Mouse (Mus musculus): Measurements from ENCODE around the gene Ppp1r12b. TPM values are rescaled to one million over a fixed set of nuclear protein-coding genes. Genes with fewer than 3 reads are reported as not detected.

Ppp1r12b gene
- polyA plus RNA-seq, 1 experiment from 2014 or later: 3.2 TPM

GRCm38 (mm10) chr1:134745648-134746047, 210.1 kb downstream of the Ppp1r12b start:
- DNase-seq (ENCODE audit: low spot score) (peak; percentile 55), ATAC-seq (replicated peaks; ENCODE audit: low FRiP score, low read depth) (no peak)
- no peak overlapping the region for H3K9ac ChIP-seq (ENCODE audit: low read depth, low read length)
- 52% methylated on average over 5 of the region's 6 CpGs for WGBS
- peak; percentile 65 for TF ChIP-seq CTCF (IDR thresholded peaks at IDR 0.05; ENCODE audit: low read depth)
- no peaks in the 10 kb centered on the region for H3K9me3 ChIP-seq (replicated peaks; ENCODE audit: low read length)
- no peaks in the 10 kb centered on the region for H3K4me1 ChIP-seq (replicated peaks; ENCODE audit: insufficient read depth, low read length)
- H3K4me3 ChIP-seq (replicated peaks; ENCODE audit: low read depth, low read length): no peak overlapping the region
- H3K4me2 ChIP-seq (ENCODE audit: low read length): no peak overlapping the region
- no peak overlapping the region for H3K27ac ChIP-seq
- no peaks in the 10 kb centered on the region for H3K27me3 ChIP-seq (ENCODE audit: insufficient read depth, low read length)
- H3K36me3 ChIP-seq (ENCODE audit: insufficient read depth, low read length): no peaks in the 10 kb centered on the region

- peak; percentile 43; the same call in 1 of the 2 replicates for TF ChIP-seq CTCF (IDR thresholded peaks at IDR 0.05; ENCODE audit: low read depth)
- H3K27ac ChIP-seq: no peak overlapping the region
- 74% methylated on average over 7 of the region's 7 CpGs for WGBS
Measured at GRCm38 (mm10) chr1:134741946-134742661, 213.6 kb downstream of the Ppp1r12b start.

DNA sequence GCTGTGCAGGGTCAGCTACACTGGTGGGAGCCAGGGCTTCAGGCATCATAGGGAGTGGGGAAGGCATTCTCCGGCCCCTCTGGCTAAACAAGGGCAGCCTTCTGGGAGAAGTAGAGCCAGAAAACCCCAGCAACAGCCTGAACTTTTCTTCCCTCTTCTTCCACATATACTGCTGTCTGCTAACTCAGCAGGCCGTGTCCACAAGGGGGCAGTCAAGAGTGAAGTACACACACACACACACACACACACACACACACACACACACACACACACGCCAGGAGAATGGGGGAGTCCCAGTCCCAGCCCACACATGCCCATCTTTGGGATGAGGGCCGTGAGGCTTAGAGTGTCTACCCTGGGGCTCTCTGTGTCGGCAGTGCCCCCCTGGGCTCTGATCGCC, 214.3 kb downstream of the Ppp1r12b start:
- H3K36me3 ChIP-seq (ENCODE audit: insufficient read depth, low read length): no peaks in the 10 kb centered on the region
- no peak overlapping the region for H3K9ac ChIP-seq (ENCODE audit: low read depth, low read length)
- no peak overlapping the region for H3K27ac ChIP-seq
- ATAC-seq (replicated peaks; ENCODE audit: low FRiP score, low read depth): no peak
- H3K4me3 ChIP-seq (replicated peaks; ENCODE audit: low read depth, low read length): no peak overlapping the region
- H3K9me3 ChIP-seq (replicated peaks; ENCODE audit: low read length): no peaks in the 10 kb centered on the region
- TF ChIP-seq CTCF (IDR thresholded peaks at IDR 0.05; ENCODE audit: low read depth): peak; percentile 57
- H3K4me1 ChIP-seq (replicated peaks; ENCODE audit: insufficient read depth, low read length): no peaks in the 10 kb centered on the region
- 80% methylated on average over 6 of the region's 6 CpGs for WGBS
- no peak for DNase-seq (ENCODE audit: low spot score)
- no peak overlapping the region for H3K4me2 ChIP-seq (ENCODE audit: low read length)
- H3K27me3 ChIP-seq (ENCODE audit: insufficient read depth, low read length): no peaks in the 10 kb centered on the region

More at GRCm38 (mm10) chr1:134741946-134742661, 213.6 kb downstream of the Ppp1r12b start:
- Histone ChIP-seq H3K27me3 (ENCODE audit: insufficient read depth, low read length) (no peaks in the 10 kb centered on the region), H3K4me2 (ENCODE audit: low read length) (no peak overlapping the region), H3K9ac (ENCODE audit: low read depth, low read length) (no peak overlapping the region), H3K36me3 (ENCODE audit: insufficient read depth, low read length) (no peaks in the 10 kb centered on the region), H3K9me3 (replicated peaks; ENCODE audit: low read length) (no peaks in the 10 kb centered on the region), H3K4me3 (replicated peaks; ENCODE audit: low read depth, low read length) (no peak overlapping the region), H3K4me1 (replicated peaks; ENCODE audit: insufficient read depth, low read length) (no peaks in the 10 kb centered on the region)
- peak; percentile 16; the same call in 1 of the 2 replicates for ATAC-seq (replicated peaks; ENCODE audit: low FRiP score, low read depth)
- DNase-seq (ENCODE audit: low spot score): no peak

GRCm38 (mm10) chr1:134737463-134737862, 218.3 kb downstream of the Ppp1r12b start:
- no peak overlapping the region for H3K4me3 ChIP-seq (replicated peaks; ENCODE audit: low read depth, low read length)
- ATAC-seq (replicated peaks; ENCODE audit: low FRiP score, low read depth) (0 out of 2 replicates have a peak, but pooled peaks have one; percentile 17), DNase-seq (ENCODE audit: low spot score) (no peak)
- H3K4me2 ChIP-seq (ENCODE audit: low read length): no peak overlapping the region
- no peaks in the 10 kb centered on the region for H3K9me3 ChIP-seq (replicated peaks; ENCODE audit: low read length)
- no peak for TF ChIP-seq CTCF (IDR thresholded peaks at IDR 0.05; ENCODE audit: low read depth)
- no peaks in the 10 kb centered on the region for H3K36me3 ChIP-seq (ENCODE audit: insufficient read depth, low read length)
- 46% methylated on average over 9 of the region's 9 CpGs for WGBS
- H3K9ac ChIP-seq (ENCODE audit: low read depth, low read length): no peak overlapping the region
- H3K27me3 ChIP-seq (ENCODE audit: insufficient read depth, low read length): no peaks in the 10 kb centered on the region
- no peak overlapping the region for H3K27ac ChIP-seq
- no peaks in the 10 kb centered on the region for H3K4me1 ChIP-seq (replicated peaks; ENCODE audit: insufficient read depth, low read length)

GRCm38 (mm10) chr1:134733659-134734058, 222.1 kb downstream of the Ppp1r12b start:
- Histone ChIP-seq H3K4me3 (replicated peaks; ENCODE audit: low read depth, low read length) (no peak overlapping the region), H3K27me3 (ENCODE audit: insufficient read depth, low read length) (no peaks in the 10 kb centered on the region), H3K9me3 (replicated peaks; ENCODE audit: low read length) (no peaks in the 10 kb centered on the region), H3K36me3 (ENCODE audit: insufficient read depth, low read length) (no peaks in the 10 kb centered on the region), H3K9ac (ENCODE audit: low read depth, low read length) (no peak overlapping the region), H3K4me2 (ENCODE audit: low read length) (no peak overlapping the region), H3K4me1 (replicated peaks; ENCODE audit: insufficient read depth, low read length) (no peaks in the 10 kb centered on the region), H3K27ac (no peak overlapping the region)
- 77% methylated on average over 5 of the region's 5 CpGs for WGBS
- no peak for TF ChIP-seq CTCF (IDR thresholded peaks at IDR 0.05; ENCODE audit: low read depth)
- no peak for ATAC-seq (replicated peaks; ENCODE audit: low FRiP score, low read depth)
- DNase-seq (ENCODE audit: low spot score): no peak

GRCm38 (mm10) chr1:134727256-134727655, 228.5 kb downstream of the Ppp1r12b start:
- H3K4me1 ChIP-seq (replicated peaks; ENCODE audit: insufficient read depth, low read length): no peaks in the 10 kb centered on the region
- H3K27me3 ChIP-seq (ENCODE audit: insufficient read depth, low read length): no peaks in the 10 kb centered on the region
- no peak overlapping the region for H3K4me3 ChIP-seq (replicated peaks; ENCODE audit: low read depth, low read length)
- H3K9me3 ChIP-seq (replicated peaks; ENCODE audit: low read length): no peaks in the 10 kb centered on the region
- WGBS: 44% methylated on average over 8 of the region's 8 CpGs
- ATAC-seq (replicated peaks; ENCODE audit: low FRiP score, low read depth) (no peak), DNase-seq (ENCODE audit: low spot score) (no peak)
- no peaks in the 10 kb centered on the region for H3K36me3 ChIP-seq (ENCODE audit: insufficient read depth, low read length)
- H3K4me2 ChIP-seq (ENCODE audit: low read length): no peak overlapping the region
- H3K9ac ChIP-seq (ENCODE audit: low read depth, low read length): no peak overlapping the region
- no peak overlapping the region for H3K27ac ChIP-seq
- TF ChIP-seq CTCF (IDR thresholded peaks at IDR 0.05; ENCODE audit: low read depth): no peak
